8 mouse cellular contexts compared by ENCODE assay signal in genomic region chr9:20544070-20544821, GRCm38 (mm10). TPM values are rescaled to one million over a fixed set of nuclear protein-coding genes. Genes with fewer than 3 reads are reported as not detected.
A peak's percentile ranks its signal among the peaks of the same experiment; 100 is the strongest.
DNase-seq lines count a peak whose midpoint lies in the region; ATAC-seq and TF ChIP-seq lines count a peak whose summit lies in the region.

No protein-coding gene starts in this region.

- peak; percentile 90 for ATAC-seq in hindbrain, embryonic 12.5 days (ENCODE audit: low FRiP score)
- peak; percentile 95 for ATAC-seq in lung, embryonic 15.5 days (ENCODE audit: borderline replicate concordance, extremely low read depth, low FRiP score, low TSS enrichment)

- peak overlapping the region; percentile 75 for H3K4me2 ChIP-seq in hindbrain, embryonic 12.5 days (replicated peaks)
- H3K4me2 ChIP-seq in lung, embryonic 15.5 days = peak overlapping the region; percentile 80

- no peaks in the 10 kb centered on the region for H3K36me3 ChIP-seq in ES-E14 (ENCODE audit: control insufficient read depth, insufficient read depth, low read length, poor library complexity, severe bottlenecking)
- H3K36me3 ChIP-seq in hindbrain, embryonic 12.5 days = no peaks in the 10 kb centered on the region
- H3K36me3 ChIP-seq in lung, embryonic 15.5 days = no peaks in the 10 kb centered on the region

- in situ Hi-C loops in ES-E14 (cut with MboI; ENCODE audit: low sequenced_read_pairs in 2 of 2, unreplicated experiment in 2 of 2) = no loop called here

- DNase-seq in ES-E14 (ENCODE audit: low read depth, low spot score) = peak; percentile 89
- peak; percentile 91 to 92 for DNase-seq in cerebellum, postnatal 10 days
- DNase-seq in frontal cortex, postnatal 25 days (ENCODE audit: low spot score in 2 of 2) = peak; percentile 51 to 64
- DNase-seq in layer of hippocampus, adult 9-11 months = peak; percentile 85
- DNase-seq in testis, postnatal 14 days (ENCODE audit: low spot score) = peak; percentile 90

- peak overlapping the region; percentile 89 for H3K9ac ChIP-seq in ES-E14 (ENCODE audit: insufficient read depth, low read depth, low read length, poor library complexity, severe bottlenecking)
- H3K9ac ChIP-seq in hindbrain, embryonic 12.5 days = peak overlapping the region; percentile 63
- H3K9ac ChIP-seq in lung, embryonic 15.5 days = peak overlapping the region; percentile 39

- H3K9me3 ChIP-seq in ES-E14 (ENCODE audit: control insufficient read depth, insufficient read depth, low read depth, low read length) = no peaks in the 10 kb centered on the region
- no peaks in the 10 kb centered on the region for H3K9me3 ChIP-seq in hindbrain, embryonic 12.5 days (replicated peaks)
- H3K9me3 ChIP-seq in lung, embryonic 15.5 days = no peaks in the 10 kb centered on the region

- WGBS in hindbrain, embryonic 12.5 days = 1% methylated on average over 43 of the region's 43 CpGs
- 3% methylated on average over 43 of the region's 43 CpGs for WGBS in lung, embryonic 15.5 days
- WGBS in olfactory bulb, adult 2 months = 2% methylated on average over 43 of the region's 43 CpGs

- peak overlapping the region; percentile 74 to 79 for H3K4me3 ChIP-seq in ES-E14 (ENCODE audit: insufficient read depth in 1 of 2, low read depth in 1 of 2, low read length in 2 of 2, poor library complexity in 1 of 2, severe bottlenecking in 1 of 2)
- H3K4me3 ChIP-seq in hindbrain, embryonic 12.5 days = peak overlapping the region; percentile 43
- H3K4me3 ChIP-seq in lung, embryonic 15.5 days = peak overlapping the region; percentile 47
- H3K4me3 ChIP-seq in olfactory bulb, adult 2 months (ENCODE audit: insufficient read depth, low read depth, low read length) = peak overlapping the region; percentile 45

- H3K27ac ChIP-seq in ES-E14 (ENCODE audit: insufficient read depth, low read depth, low read length, poor library complexity, severe bottlenecking) = peak overlapping the region; percentile 95
- peak overlapping the region; percentile 91 for H3K27ac ChIP-seq in hindbrain, embryonic 12.5 days
- H3K27ac ChIP-seq in lung, embryonic 15.5 days = peak overlapping the region; percentile 95
- peak overlapping the region; percentile 7 for H3K27ac ChIP-seq in olfactory bulb, adult 2 months (ENCODE audit: insufficient read depth, low read depth, low read length)

- TF ChIP-seq CTCF in olfactory bulb, adult 2 months (IDR thresholded peaks at IDR 0.05; ENCODE audit: insufficient read depth, low read depth, low read length) = no peak

- peaks cover 3% of the 10 kb centered on the region; the same call in 1 of the 2 replicates for H3K27me3 ChIP-seq in hindbrain, embryonic 12.5 days
- no peaks in the 10 kb centered on the region for H3K27me3 ChIP-seq in lung, embryonic 15.5 days

- peak; percentile 69 for TF ChIP-seq POLR2A in olfactory bulb, adult 2 months (IDR thresholded peaks at IDR 0.05; ENCODE audit: insufficient read depth, low read depth, low read length)

- H3K4me1 ChIP-seq in ES-E14 (ENCODE audit: control insufficient read depth in 2 of 2, insufficient read depth in 2 of 2, low read length in 2 of 2, poor library complexity in 1 of 2) = no peaks in the 10 kb centered on the region; a peak in 1 of 4 replicates
- H3K4me1 ChIP-seq in hindbrain, embryonic 12.5 days = no peaks in the 10 kb centered on the region; the same call in 1 of the 2 replicates
- peaks cover 8% of the 10 kb centered on the region; the same call in 1 of the 2 replicates for H3K4me1 ChIP-seq in lung, embryonic 15.5 days
- H3K4me1 ChIP-seq in olfactory bulb, adult 2 months (ENCODE audit: control insufficient read depth, insufficient read depth, low read length) = peaks cover 4% of the 10 kb centered on the region

TF ChIP-seq in ES-E14, 5 proteins besides CTCF, POLR2A, EP300 and RAD21:
- TF ChIP-seq HCFC1 (IDR thresholded peaks at IDR 0.05; ENCODE audit: borderline replicate concordance, insufficient read depth, low read length) = no peak
- no peak for TF ChIP-seq ZNF384 (IDR thresholded peaks at IDR 0.05; ENCODE audit: low read depth, low read length)
- no peak for TF ChIP-seq CHD2 (IDR thresholded peaks at IDR 0.05; ENCODE audit: low read depth, low read length)
- TF ChIP-seq ZC3H11A (IDR thresholded peaks at IDR 0.05; ENCODE audit: borderline replicate concordance, low read depth, low read length) = no peak
- TF ChIP-seq MAFK (IDR thresholded peaks at IDR 0.05; ENCODE audit: insufficient read depth, low read depth, low read length) = no peak
TF ChIP-seq in ES-E14: peak in this region for 0.

RNA-seq across cellular contexts. Expression of gene Zfp266, which starts 23.0 kb away (rescaled TPM):
- 48.0 and 53.0 TPM in 2 replicates for total RNA-seq in ES-E14 (2012; rRNA removed)
- 151 and 155 TPM in 2 replicates for polyA plus RNA-seq in hindbrain, embryonic 12.5 days (2016; fragmentation: Nextera tagmentation; extraction: Ambion mirVana)
- 103 and 107 TPM in 2 replicates for polyA plus RNA-seq in lung, embryonic 15.5 days (2015; fragmentation: Nextera tagmentation; extraction: Ambion mirVana)
- 158 TPM in 1 of 2 replicates, not detected in the other for polyA plus RNA-seq in olfactory bulb, adult 2 months (2012; ENCODE audit: insufficient read depth, insufficient read length, low replicate concordance, missing spikeins)

RNA-seq across cellular contexts. Expression of gene Zfp846, which starts 36.8 kb away (rescaled TPM):
- 8.3 and 9.0 TPM in 2 replicates for total RNA-seq in ES-E14 (2012; rRNA removed)
- 30.6 and 34.8 TPM in 2 replicates for polyA plus RNA-seq in hindbrain, embryonic 12.5 days (2016; fragmentation: Nextera tagmentation; extraction: Ambion mirVana)
- 14.9 and 17.7 TPM in 2 replicates for polyA plus RNA-seq in lung, embryonic 15.5 days (2015; fragmentation: Nextera tagmentation; extraction: Ambion mirVana)
- polyA plus RNA-seq in olfactory bulb, adult 2 months (2012; ENCODE audit: insufficient read depth, insufficient read length, low replicate concordance, missing spikeins) = not detected in 2 replicates

RNA-seq across cellular contexts. Expression of gene Zfp426, which starts 51.7 kb away (rescaled TPM):
- 9.1 and 10.9 TPM in 2 replicates for total RNA-seq in ES-E14 (2012; rRNA removed)
- 29.7 and 30.6 TPM in 2 replicates for polyA plus RNA-seq in hindbrain, embryonic 12.5 days (2016; fragmentation: Nextera tagmentation; extraction: Ambion mirVana)
- polyA plus RNA-seq in lung, embryonic 15.5 days (2015; fragmentation: Nextera tagmentation; extraction: Ambion mirVana) = 19.2 and 22.8 TPM in 2 replicates
- polyA plus RNA-seq in olfactory bulb, adult 2 months (2012; ENCODE audit: insufficient read depth, insufficient read length, low replicate concordance, missing spikeins) = not detected in 2 replicates

Comparison
In these comparisons a context has a peak if more than half of its experiments do, and no peak if none do; other contexts are left out.
1. Peak in every context shown above with its lines: DNase-seq, ATAC-seq, H3K4me3 ChIP-seq and H3K27ac ChIP-seq.
2. H3K27ac ChIP-seq: peak in every context shown above with its lines; median percentile 95 in ES-E14; 95 in lung, embryonic 15.5 days; 91 in hindbrain, embryonic 12.5 days; 7 in olfactory bulb, adult 2 months.
3. H3K9ac ChIP-seq: peak in every context shown above with its lines; median percentile 89 in ES-E14; 63 in hindbrain, embryonic 12.5 days; 39 in lung, embryonic 15.5 days.